Mouse (Mus musculus) MEL-GATA-1-ER (cell line): ENCODE measurements at regions not wholly inside any gene's neighbourhood (a gene's known extent, or its start where the extent isn't known, plus 50 kb on each side); places are given as distances from the start of the nearest gene placed in this dataset.
"Not testable (repeated sequence)": the region's sequence is repeated elsewhere in the genome, so short reads cannot be mapped to it uniquely, and the experiment has no call there.

Experiments used
- DNase-seq: peaks from one replicate; pipeline ENCODE4 v3.0.0-alpha.2; 2012; ENCODE audit warnings: low read depth; ENCODE audit errors: extremely low read depth

GRCm38 (mm10) chr1:108102607-108103006 lies 512.8 kb downstream of the Serpinb8 start:
- DNase-seq = peak; percentile 6

- no peak for DNase-seq
Measured at GRCm38 (mm10) chr1:108110984-108111383, 521.2 kb downstream of the Serpinb8 start.

- no peak for DNase-seq
Measured at GRCm38 (mm10) chr1:108127393-108127792, 537.6 kb downstream of the Serpinb8 start.

GRCm38 (mm10) chr1:108132006-108132405 lies 542.2 kb downstream of the Serpinb8 start:
- DNase-seq = no peak

GRCm38 (mm10) chr1:108135346-108135745 lies 545.5 kb downstream of the Serpinb8 start:
- DNase-seq = not testable (repeated sequence)

- peak; percentile 61 for DNase-seq
Measured at GRCm38 (mm10) chr1:108144114-108144513, 554.3 kb downstream of the Serpinb8 start.

GRCm38 (mm10) chr1:108181350-108182167 lies 591.8 kb downstream of the Serpinb8 start:
- no peak for DNase-seq

GRCm38 (mm10) chr1:108182168-108182539 lies 592.3 kb downstream of the Serpinb8 start:
- no peak for DNase-seq

- no peak for DNase-seq
Measured at GRCm38 (mm10) chr1:108224047-108224446, 634.2 kb downstream of the Serpinb8 start.

- DNase-seq = peak; percentile 32
Measured at GRCm38 (mm10) chr1:108240152-108240551, 650.3 kb downstream of the Serpinb8 start.

- DNase-seq = no peak
Measured at GRCm38 (mm10) chr1:108255147-108255546, 665.3 kb downstream of the Serpinb8 start.

- peak; percentile 98 for DNase-seq
Measured at GRCm38 (mm10) chr1:108259355-108259754, 669.5 kb downstream of the Serpinb8 start.

GRCm38 (mm10) chr1:108282099-108282498 lies 692.3 kb downstream of the Serpinb8 start:
- no peak for DNase-seq

GRCm38 (mm10) chr1:108286571-108286970 lies 696.8 kb downstream of the Serpinb8 start:
- DNase-seq = no peak
